Mouse (Mus musculus): ENCODE measurements at regions not wholly inside any gene's neighbourhood (a gene's known extent, or its start where the extent isn't known, plus 50 kb on each side); places are given as distances from the start of the nearest gene placed in this dataset.

DNA sequence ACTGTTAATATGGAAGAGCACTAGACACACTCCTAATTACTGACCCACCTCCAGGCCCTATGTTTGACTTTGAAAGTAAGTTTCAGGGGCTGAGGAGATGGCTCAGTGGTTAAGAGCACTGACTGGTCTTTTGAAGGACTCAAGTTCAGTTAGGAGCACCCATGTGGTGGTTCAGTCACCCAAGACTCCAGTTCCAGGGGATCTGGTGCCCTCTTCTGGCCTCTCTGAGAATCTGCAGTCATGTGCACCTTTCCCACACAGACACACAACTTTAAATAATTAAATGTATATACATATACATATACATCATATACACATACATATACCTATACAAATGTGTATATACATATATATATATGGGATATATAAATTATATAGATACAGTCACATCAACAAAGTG, 91.5 kb upstream of the Mvb12b start:
- TF ChIP-seq CTCF (conservative IDR thresholded peaks at IDR 0.05; ENCODE audit: insufficient read depth, insufficient read length, low read depth, low read length), result 0 out of 2 replicates have a peak, but pooled peaks have one; percentile 12
- no peak for TF ChIP-seq POLR2A (IDR thresholded peaks at IDR 0.05; ENCODE audit: low read depth, low read length)
- Histone ChIP-seq H3K27ac (ENCODE audit: insufficient read depth, low read depth, low read length) (no peak overlapping the region), H3K27me3 (replicated peaks; ENCODE audit: control insufficient read depth, insufficient read depth, low read length) (no peaks in the 10 kb centered on the region), H3K36me3 (ENCODE audit: control insufficient read depth, insufficient read depth, low read length) (no peaks in the 10 kb centered on the region), H3K4me1 (ENCODE audit: control insufficient read depth, insufficient read depth, low read length) (no peaks in the 10 kb centered on the region), H3K4me3 (ENCODE audit: insufficient read depth, low read depth, low read length) (no peak overlapping the region)
- no peak for DNase-seq

- Histone ChIP-seq H3K4me1 (ENCODE audit: control insufficient read depth, insufficient read depth, low read length) (no peaks in the 10 kb centered on the region), H3K27ac (ENCODE audit: insufficient read depth, low read depth, low read length) (no peak overlapping the region), H3K4me3 (ENCODE audit: insufficient read depth, low read depth, low read length) (no peak overlapping the region), H3K27me3 (replicated peaks; ENCODE audit: control insufficient read depth, insufficient read depth, low read length) (no peaks in the 10 kb centered on the region), H3K36me3 (ENCODE audit: control insufficient read depth, insufficient read depth, low read length) (no peaks in the 10 kb centered on the region)
- TF ChIP-seq POLR2A (IDR thresholded peaks at IDR 0.05; ENCODE audit: low read depth, low read length), result no peak
- no peak for TF ChIP-seq CTCF (conservative IDR thresholded peaks at IDR 0.05; ENCODE audit: insufficient read depth, insufficient read length, low read depth, low read length)
- DNase-seq, result no peak
- WGBS, result 76% methylated on average over 4 of the region's 4 CpGs
Observed at GRCm38 (mm10) chr2:33978550-33978949, 90.8 kb upstream of the Mvb12b start.

DNA sequence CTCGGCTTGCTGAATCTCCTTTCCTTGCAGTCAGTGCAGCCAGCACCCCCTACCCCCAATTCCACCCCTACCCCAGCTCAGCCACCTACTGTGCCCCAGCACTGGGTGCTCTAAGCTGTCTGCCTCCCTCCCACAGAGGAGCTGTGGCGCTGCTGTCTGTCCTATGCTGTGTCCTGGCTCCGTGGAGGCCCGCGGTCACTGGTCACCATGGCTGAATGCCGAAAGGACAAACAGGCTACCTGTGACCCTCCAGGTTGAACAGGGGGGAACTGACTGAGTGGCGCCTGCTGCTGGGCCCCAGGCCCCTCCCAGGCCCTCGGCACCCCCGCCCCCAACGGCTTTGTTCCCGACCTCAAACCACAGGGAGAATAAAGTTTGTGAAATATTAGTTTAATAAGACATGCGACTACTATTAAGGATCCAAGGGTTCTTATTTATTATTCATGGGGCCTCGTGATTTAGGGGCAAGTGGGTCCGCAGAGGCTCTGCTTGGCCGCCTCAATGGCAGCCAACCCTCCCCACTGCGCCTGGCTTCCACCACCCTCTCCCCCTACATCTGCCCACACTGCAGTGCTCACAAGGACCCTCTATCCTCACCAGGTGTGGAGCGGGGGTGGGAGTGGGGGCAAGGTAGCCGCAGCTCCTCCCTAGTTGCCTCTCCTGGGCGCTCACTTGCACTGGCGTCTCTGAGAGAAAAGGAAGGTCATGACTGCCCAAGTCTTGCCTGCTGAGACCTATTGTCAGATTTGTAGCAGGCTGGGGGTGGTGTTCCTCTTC, 90.0 kb upstream of the Mvb12b start:
- Histone ChIP-seq H3K27me3 (replicated peaks; ENCODE audit: control insufficient read depth, insufficient read depth, low read length) (no peaks in the 10 kb centered on the region), H3K27ac (ENCODE audit: insufficient read depth, low read depth, low read length) (no peak overlapping the region), H3K36me3 (ENCODE audit: control insufficient read depth, insufficient read depth, low read length) (no peaks in the 10 kb centered on the region), H3K4me3 (ENCODE audit: insufficient read depth, low read depth, low read length) (no peak overlapping the region), H3K4me1 (ENCODE audit: control insufficient read depth, insufficient read depth, low read length) (no peaks in the 10 kb centered on the region)
- DNase-seq, result no peak
- no peak for TF ChIP-seq POLR2A (IDR thresholded peaks at IDR 0.05; ENCODE audit: low read depth, low read length)
- TF ChIP-seq CTCF (conservative IDR thresholded peaks at IDR 0.05; ENCODE audit: insufficient read depth, insufficient read length, low read depth, low read length), result no peak
- WGBS, result 78% methylated on average over 20 of the region's 20 CpGs

GRCm38 (mm10) chr2:33977151-33977550, 89.4 kb upstream of the Mvb12b start:
- no peaks in the 10 kb centered on the region for H3K27me3 ChIP-seq (replicated peaks; ENCODE audit: control insufficient read depth, insufficient read depth, low read length)
- no peak for DNase-seq
- 92% methylated on average over 5 of the region's 5 CpGs for WGBS
- no peak overlapping the region for H3K27ac ChIP-seq (ENCODE audit: insufficient read depth, low read depth, low read length)
- H3K36me3 ChIP-seq (ENCODE audit: control insufficient read depth, insufficient read depth, low read length), result no peaks in the 10 kb centered on the region
- no peak overlapping the region for H3K4me3 ChIP-seq (ENCODE audit: insufficient read depth, low read depth, low read length)
- no peaks in the 10 kb centered on the region for H3K4me1 ChIP-seq (ENCODE audit: control insufficient read depth, insufficient read depth, low read length)
- TF ChIP-seq POLR2A (IDR thresholded peaks at IDR 0.05; ENCODE audit: low read depth, low read length) (no peak), CTCF (conservative IDR thresholded peaks at IDR 0.05; ENCODE audit: insufficient read depth, insufficient read length, low read depth, low read length) (no peak)

DNA sequence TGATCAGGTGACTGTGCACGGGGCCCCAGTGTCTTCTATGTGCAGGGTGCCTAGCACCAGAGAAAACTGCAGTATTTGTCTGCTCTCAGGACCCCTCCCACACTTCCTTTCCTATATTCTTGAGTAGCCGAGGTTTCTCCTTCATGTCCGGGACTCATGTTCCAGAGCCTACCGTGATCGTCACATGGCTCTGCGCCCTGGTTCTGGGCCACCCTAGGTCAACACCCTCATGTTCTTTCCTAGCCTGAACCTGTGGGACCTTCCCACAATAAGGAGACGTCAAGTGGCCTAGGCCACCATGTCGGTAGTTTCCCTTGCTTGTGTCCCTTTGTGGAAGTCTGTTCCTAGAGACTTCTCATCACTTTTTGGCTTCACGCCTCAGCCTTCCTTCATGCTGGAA, 88.4 kb upstream of the Mvb12b start:
- Histone ChIP-seq H3K4me3 (ENCODE audit: insufficient read depth, low read depth, low read length) (no peak overlapping the region), H3K27me3 (replicated peaks; ENCODE audit: control insufficient read depth, insufficient read depth, low read length) (no peaks in the 10 kb centered on the region), H3K36me3 (ENCODE audit: control insufficient read depth, insufficient read depth, low read length) (no peaks in the 10 kb centered on the region), H3K27ac (ENCODE audit: insufficient read depth, low read depth, low read length) (no peak overlapping the region), H3K4me1 (ENCODE audit: control insufficient read depth, insufficient read depth, low read length) (no peaks in the 10 kb centered on the region)
- TF ChIP-seq CTCF (conservative IDR thresholded peaks at IDR 0.05; ENCODE audit: insufficient read depth, insufficient read length, low read depth, low read length) (no peak), POLR2A (IDR thresholded peaks at IDR 0.05; ENCODE audit: low read depth, low read length) (no peak)
- DNase-seq, result no peak
- WGBS, result 67% methylated on average over 9 of the region's 9 CpGs

DNA sequence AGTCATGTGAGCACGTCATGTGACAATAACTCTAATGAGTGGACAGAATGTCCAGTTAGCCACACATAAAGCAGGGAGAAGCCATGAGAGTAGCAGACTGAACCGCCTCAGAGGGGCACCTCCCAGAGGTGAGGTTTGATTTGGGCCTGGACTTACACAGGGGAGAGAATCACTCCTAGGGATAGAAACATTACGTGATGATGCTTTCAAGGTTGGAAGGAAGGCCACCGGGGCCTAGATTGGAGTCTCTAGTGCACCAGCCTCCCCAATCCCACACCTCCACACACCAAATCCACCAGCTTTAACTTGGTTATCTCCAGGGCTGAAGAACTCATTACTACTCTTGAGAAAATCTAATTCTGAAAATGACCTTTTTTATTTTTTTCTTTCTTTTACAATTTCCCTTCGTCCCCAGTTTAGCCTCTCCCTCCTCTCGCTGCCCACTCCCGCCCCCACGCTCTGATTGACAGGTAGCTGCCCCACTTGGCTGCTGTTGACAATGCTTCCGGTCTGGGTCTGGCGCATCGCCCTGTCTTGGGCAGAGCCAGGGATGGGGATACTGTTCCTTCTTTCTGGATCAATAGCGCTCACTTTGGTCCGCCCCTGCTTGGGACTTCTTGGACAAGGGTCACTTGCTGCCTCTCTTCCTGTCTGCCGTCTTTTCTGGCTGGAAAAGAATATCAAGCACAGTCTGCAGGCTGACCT, 87.8 kb upstream of the Mvb12b start:
- peak overlapping the region; percentile 10; the same call in 1 of the 2 replicates for H3K4me3 ChIP-seq (ENCODE audit: insufficient read depth, low read depth, low read length)

GRCm38 (mm10) chr2:33974737-33975422, 87.1 kb upstream of the Mvb12b start:
- DNase-seq, result no peak
- H3K4me1 ChIP-seq (ENCODE audit: control insufficient read depth, insufficient read depth, low read length), result no peaks in the 10 kb centered on the region
- no peaks in the 10 kb centered on the region for H3K36me3 ChIP-seq (ENCODE audit: control insufficient read depth, insufficient read depth, low read length)
- 89% methylated on average over 15 of the region's 15 CpGs for WGBS
- no peaks in the 10 kb centered on the region for H3K27me3 ChIP-seq (replicated peaks; ENCODE audit: control insufficient read depth, insufficient read depth, low read length)
- TF ChIP-seq CTCF (conservative IDR thresholded peaks at IDR 0.05; ENCODE audit: insufficient read depth, insufficient read length, low read depth, low read length) (no peak), POLR2A (IDR thresholded peaks at IDR 0.05; ENCODE audit: low read depth, low read length) (no peak)
- no peak overlapping the region for H3K4me3 ChIP-seq (ENCODE audit: insufficient read depth, low read depth, low read length)
- H3K27ac ChIP-seq (ENCODE audit: insufficient read depth, low read depth, low read length), result no peak overlapping the region

More for the DNA sequence above, 87.8 kb upstream of the Mvb12b start:
- H3K4me1 ChIP-seq (ENCODE audit: control insufficient read depth, insufficient read depth, low read length), result no peaks in the 10 kb centered on the region
- TF ChIP-seq POLR2A (IDR thresholded peaks at IDR 0.05; ENCODE audit: low read depth, low read length), result no peak
- no peak overlapping the region for H3K27ac ChIP-seq (ENCODE audit: insufficient read depth, low read depth, low read length)
- no peaks in the 10 kb centered on the region for H3K27me3 ChIP-seq (replicated peaks; ENCODE audit: control insufficient read depth, insufficient read depth, low read length)
- peak; percentile 80 for DNase-seq
- no peaks in the 10 kb centered on the region for H3K36me3 ChIP-seq (ENCODE audit: control insufficient read depth, insufficient read depth, low read length)
- 53% methylated on average over 14 of the region's 14 CpGs for WGBS
